Mouse (Mus musculus) heart, adult 10 weeks (tissue): ENCODE measurements around the gene Usp37. TPM values are rescaled to one million over a fixed set of nuclear protein-coding genes. Genes with fewer than 3 reads are reported as not detected.

Experiments
- polyA plus RNA-seq: library from polyadenylated mRNA; stranded (reverse); fragments of 350-450 nt; fragmentation: Illumina TruSeq; extraction: RNeasy Lipid Tissue Mini Kit (QIAGEN cat#74804); gene quantifications from one replicate; pipeline ENCODE4 v1.2.3, GENCODE M21; 2014; ENCODE audit warnings: low read depth, low replicate concordance

Usp37 gene
- 6.2 TPM for polyA plus RNA-seq

GRCm38 (mm10) chr1:74544184-74544583 is at the start of gene Usp37:
Gene Usp37 (minus strand): TSS chr1:74544284.

DNA sequence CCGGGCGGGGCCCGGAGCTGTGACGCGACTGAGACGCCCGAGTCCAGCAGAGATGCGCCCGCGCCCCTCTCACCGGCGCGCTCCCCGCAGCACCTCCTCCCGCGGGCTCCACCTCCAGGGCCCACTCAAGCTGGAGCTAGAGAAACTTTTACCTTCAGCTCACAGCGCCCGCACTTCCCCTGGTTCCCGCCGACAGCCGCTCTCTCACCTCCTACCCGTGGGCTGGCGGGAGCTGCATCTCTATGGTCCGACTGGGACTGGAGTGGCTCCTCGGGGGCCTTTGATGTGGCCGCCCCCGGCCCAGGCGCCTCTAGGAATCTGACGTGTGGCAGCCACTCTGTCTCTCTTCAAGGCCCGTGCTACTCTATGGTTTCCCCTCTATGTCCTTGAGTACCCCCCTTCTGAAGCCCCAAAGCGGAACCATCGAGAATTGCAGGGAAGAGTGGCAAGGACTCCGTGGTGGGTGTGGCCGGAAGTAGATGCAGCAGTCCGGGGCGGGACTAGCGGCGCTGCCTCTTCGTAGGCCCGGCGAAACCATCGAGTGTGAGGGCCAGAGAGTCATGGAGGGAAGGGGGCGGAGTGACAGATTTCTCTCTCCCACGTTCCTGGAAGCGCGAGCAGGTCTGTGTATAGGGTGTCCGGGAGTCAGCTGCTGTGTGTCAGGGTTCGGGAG is 43.8 kb upstream of the Usp37 start, which contains the start of the genes Zfp142 and Bcs1l:
Gene Zfp142 (minus strand): TSS at position 474 of the 673 bp plus-strand sequence.
Gene Bcs1l (plus strand): TSS at position 517 of the 673 bp plus-strand sequence.

DNA sequence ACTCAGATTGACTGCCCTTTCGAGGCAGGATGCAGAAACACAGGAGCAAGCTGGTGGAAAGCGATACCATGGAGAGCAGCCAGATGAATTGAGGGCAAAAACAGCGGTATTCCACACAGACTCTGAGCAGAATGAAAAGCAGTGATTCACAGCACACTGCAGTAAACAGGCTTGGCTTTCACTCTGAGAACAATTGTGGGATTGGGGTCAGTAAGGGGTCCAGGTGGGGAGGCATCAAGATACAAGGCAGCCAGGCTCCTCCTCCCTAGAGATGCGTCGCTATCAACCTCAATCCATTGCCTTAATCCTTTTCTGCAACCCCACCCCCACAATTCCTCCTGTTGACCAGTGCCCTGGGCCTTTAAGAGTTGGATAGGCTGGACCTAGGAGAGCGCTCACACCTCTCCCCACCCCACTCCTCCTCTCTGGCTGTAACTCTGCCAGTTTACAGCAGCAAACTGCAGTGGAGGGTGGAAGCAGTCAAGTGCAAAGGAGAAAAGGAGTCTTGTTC is 1.6 kb downstream of the Usp37 start, which contains the start of gene Plcd4:
Gene Plcd4 (plus strand): TSS at position 438 of the 511 bp plus-strand sequence.

GRCm38 (mm10) chr1:74505721-74506464 is 38.2 kb downstream of the Usp37 start, which contains the start of gene Cnot9:
Gene Cnot9 (plus strand): TSS chr1:74506058.

DNA sequence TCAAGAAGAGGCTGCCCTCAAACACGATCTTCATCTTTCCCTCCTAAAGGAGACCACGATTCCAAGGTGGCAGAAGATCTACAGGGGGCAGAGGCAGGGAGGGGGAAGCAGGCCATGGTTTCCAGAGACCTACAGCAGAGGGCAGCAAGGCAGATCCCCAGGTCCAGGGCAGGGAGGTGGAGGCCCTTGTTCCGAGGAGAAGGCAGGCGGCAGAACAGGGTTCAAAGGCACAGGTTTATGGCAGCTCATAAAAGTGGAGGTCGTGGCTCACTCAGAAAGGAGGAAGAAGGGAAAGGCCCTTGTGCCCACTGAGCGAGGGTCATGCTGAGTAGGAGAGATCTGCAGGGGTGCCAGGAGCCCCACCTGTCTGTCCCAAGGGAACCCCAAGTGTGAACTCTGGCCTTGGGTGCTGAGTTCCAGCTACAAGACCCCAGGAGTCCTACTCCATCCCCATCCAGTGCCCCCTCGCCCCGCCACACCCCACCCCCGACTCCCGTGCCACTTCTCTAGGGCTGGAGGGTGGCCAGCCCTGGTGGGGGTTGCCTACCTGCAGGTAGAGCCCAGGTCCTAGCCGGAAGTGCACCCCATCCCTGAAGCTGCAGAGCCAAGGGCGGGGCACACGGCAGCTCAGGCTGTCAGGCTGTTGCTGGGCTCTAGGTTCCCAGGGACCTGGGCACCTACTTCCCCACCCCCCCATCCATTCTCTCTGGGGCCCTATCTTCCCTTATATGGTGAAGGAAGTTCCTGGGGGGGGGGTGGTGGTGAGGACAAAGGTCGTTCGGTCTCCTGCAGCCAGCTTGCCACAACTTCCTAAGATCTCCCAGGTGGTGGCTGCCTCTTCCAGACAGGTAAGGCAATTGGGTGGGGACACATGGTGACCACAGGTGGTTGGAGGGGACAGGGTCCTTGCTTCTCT is 135.2 kb downstream of the Usp37 start, which contains the start of gene Vil1:
Gene Vil1 (plus strand): TSS at position 788 of the 916 bp plus-strand sequence.

GRCm38 (mm10) chr1:74390924-74391748 is 152.9 kb downstream of the Usp37 start, which contains the start of gene Ctdsp1:
Gene Ctdsp1 (plus strand): TSS chr1:74391509.

Other genes with a start within 250 kb of the Usp37 start
- 66.8 TPM for gene Tmbim1, start 238.7 kb downstream of the Usp37 start, polyA plus RNA-seq
- gene Catip, start 182.2 kb downstream of the Usp37 start, polyA plus RNA-seq = 0.63 TPM
- 4.0 TPM for gene Slc11a1, start 169.1 kb downstream of the Usp37 start, polyA plus RNA-seq
- 95.7 TPM for gene Ctdsp1, start 152.8 kb downstream of the Usp37 start, polyA plus RNA-seq
- gene Vil1, start 134.9 kb downstream of the Usp37 start, polyA plus RNA-seq = 0.37 TPM
- gene Cnot9, start 38.2 kb downstream of the Usp37 start, polyA plus RNA-seq = 12.3 TPM
- gene Plcd4, start 1.4 kb downstream of the Usp37 start, polyA plus RNA-seq = not detected
- gene Zfp142, start 44.0 kb upstream of the Usp37 start, polyA plus RNA-seq = 8.2 TPM
- gene Bcs1l, start 44.0 kb upstream of the Usp37 start, polyA plus RNA-seq = 32.6 TPM
- 22.2 TPM for gene Rnf25, start 57.1 kb upstream of the Usp37 start, polyA plus RNA-seq
- gene Stk36, start 57.2 kb upstream of the Usp37 start, polyA plus RNA-seq = 0.76 TPM
- gene Ttll4, start 117.5 kb upstream of the Usp37 start, polyA plus RNA-seq = 9.1 TPM
- 29.9 TPM for gene Cyp27a1, start 169.3 kb upstream of the Usp37 start, polyA plus RNA-seq
- gene Prkag3, start 204.9 kb upstream of the Usp37 start, polyA plus RNA-seq = 3.5 TPM
- not detected for gene Wnt6, start 227.6 kb upstream of the Usp37 start, polyA plus RNA-seq
- not detected for gene Wnt10a, start 247.2 kb upstream of the Usp37 start, polyA plus RNA-seq